Mouse (Mus musculus) c-Kit-positive CD71-positive TER-119-positive erythroid progenitor cells, embryonic 14.5 days (primary cell): ENCODE data around the gene Gpr35.

Source experiments
- DNase-seq: peaks from one replicate; pipeline ENCODE4 v3.0.0-alpha.2; 2013; ENCODE audit warnings: low spot score

Gene Gpr35

DNA sequence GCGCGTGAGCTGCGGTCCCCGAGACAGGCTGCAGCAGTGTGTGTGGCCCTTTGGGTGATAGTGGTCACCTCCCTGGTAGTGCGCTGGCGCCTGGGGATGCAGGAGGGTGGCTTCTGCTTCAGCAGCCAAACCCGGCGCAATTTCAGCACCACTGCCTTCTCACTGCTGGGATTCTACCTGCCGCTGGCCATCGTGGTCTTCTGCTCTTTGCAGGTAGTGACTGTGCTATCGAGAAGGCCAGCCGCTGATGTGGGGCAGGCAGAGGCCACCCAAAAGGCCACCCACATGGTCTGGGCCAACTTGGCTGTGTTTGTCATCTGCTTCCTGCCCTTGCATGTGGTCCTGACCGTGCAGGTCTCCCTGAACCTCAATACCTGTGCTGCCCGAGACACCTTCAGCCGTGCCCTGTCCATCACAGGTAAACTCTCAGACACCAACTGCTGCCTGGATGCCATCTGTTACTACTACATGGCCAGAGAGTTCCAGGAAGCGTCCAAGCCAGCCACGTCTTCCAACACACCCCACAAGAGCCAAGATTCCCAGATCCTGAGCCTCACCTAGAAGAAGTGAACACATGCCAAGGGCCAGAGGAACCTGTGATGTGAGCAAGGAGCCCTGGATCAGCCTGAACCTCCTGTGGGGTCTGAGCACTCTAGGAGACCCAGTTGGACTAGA, 32.4 kb downstream of the Gpr35 start:
- no peak for DNase-seq

DNA sequence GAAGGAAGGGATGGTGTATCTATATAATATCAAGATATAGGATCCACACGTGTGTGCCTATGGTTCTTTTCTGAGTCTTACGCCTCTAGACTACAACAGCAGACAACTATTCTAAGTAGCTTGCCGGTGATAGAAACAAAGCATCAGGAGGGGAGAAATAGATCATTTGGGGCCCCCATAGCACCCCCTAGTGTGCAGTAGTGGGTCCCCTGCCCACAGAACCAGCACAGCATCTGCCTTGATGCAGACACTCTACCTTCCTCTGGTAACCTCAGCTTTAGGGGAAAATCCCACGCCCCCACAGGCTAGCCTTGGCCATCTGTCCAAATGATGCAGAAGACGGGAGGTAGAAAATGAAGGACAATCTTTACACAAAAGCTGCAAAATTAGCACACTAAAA, 34.3 kb downstream of the Gpr35 start:
- DNase-seq = no peak

DNA sequence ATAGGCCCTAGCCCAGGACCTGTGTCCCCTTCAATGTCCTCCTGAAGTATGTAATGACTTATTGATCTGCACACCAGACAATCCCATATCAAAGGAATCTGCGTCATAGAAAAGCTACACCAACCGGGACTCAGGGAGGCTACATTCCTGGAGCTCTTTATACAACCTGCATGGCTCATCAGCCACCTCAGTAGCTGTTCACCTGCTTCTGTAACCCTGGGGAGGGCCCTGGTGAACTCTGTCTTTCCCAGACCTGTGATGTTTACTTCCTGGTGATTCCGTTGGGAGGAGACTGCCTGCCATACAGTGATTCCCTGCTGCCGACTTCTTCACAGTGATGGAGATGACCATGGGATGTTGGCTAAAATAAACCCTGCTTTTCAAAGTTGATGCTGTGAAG, 38.2 kb downstream of the Gpr35 start:
- DNase-seq = no peak

GRCm38 (mm10) chr1:92989891-92990290, 39.2 kb downstream of the Gpr35 start:
- no peak for DNase-seq

GRCm38 (mm10) chr1:92992214-92992855, 41.7 kb downstream of the Gpr35 start:
- no peak for DNase-seq

GRCm38 (mm10) chr1:92992880-92993279, 42.2 kb downstream of the Gpr35 start:
- DNase-seq = no peak

GRCm38 (mm10) chr1:93006061-93006460, 55.4 kb downstream of the Gpr35 start, which contains the start of gene Aqp12:
Aqp12 (plus strand) TSS chr1:93006334.
- no peak for DNase-seq

- DNase-seq = no peak
Observed at GRCm38 (mm10) chr1:93009196-93009595, 58.5 kb downstream of the Gpr35 start.

GRCm38 (mm10) chr1:93010731-93011130, 60.1 kb downstream of the Gpr35 start:
- no peak for DNase-seq

DNA sequence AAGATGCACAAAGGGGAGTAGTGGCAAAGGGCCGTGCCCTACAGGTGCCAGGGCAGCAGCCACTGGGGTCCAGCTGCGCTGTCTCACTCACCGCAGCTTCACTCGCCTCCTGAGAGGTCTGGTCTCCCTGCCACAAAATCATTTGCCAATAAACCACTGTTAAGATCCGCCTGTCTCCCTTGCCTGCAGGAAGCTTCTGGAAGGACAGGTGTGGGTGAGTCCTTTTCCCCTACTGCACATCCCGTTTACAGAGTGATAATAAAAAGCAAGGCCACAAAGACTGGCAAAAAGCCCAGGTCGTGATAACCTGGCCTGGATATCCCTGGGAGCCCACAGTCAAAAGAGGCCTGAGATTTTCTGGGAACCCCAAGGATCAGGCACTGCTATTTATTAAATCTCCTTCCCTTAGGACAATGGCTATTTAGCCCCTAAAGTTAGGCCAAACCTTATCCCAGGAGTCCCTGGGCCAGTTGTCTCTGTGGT, 61.5 kb downstream of the Gpr35 start:
- no peak for DNase-seq

DNA sequence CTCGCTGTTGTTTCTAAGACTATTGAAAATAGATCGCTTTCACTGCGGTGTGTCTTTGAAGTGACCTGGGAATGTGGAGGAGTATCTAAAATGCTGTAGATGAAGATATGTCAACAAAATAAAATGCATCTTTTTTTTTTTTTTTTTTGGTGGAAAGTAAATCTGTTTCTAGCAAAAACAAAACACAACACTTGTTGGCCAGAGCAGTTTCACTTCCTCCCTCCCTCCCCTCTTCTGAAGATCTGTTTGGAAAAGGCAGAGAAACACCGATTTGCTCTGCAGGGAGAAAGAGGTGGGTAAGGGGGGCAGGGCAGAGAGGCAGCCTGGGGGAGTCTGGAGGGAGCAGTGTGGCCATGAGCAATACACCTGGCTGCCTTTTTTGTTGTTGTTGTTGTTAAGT, 62.7 kb downstream of the Gpr35 start:
- DNase-seq = no peak

GRCm38 (mm10) chr1:93014460-93014859, 63.8 kb downstream of the Gpr35 start:
- DNase-seq = peak; percentile 43

- DNase-seq = no peak
Observed at GRCm38 (mm10) chr1:93015136-93015535, 64.5 kb downstream of the Gpr35 start.

GRCm38 (mm10) chr1:93018716-93019115, 68.1 kb downstream of the Gpr35 start:
- DNase-seq = no peak

- no peak for DNase-seq
Observed at GRCm38 (mm10) chr1:93020602-93021001, 69.9 kb downstream of the Gpr35 start.

- no peak for DNase-seq
Observed at GRCm38 (mm10) chr1:93026600-93026999, 75.9 kb downstream of the Gpr35 start.

- DNase-seq = no peak
Observed at GRCm38 (mm10) chr1:93029387-93029786, 78.7 kb downstream of the Gpr35 start.

- DNase-seq = no peak
Observed at GRCm38 (mm10) chr1:93030060-93030459, 79.4 kb downstream of the Gpr35 start.

DNA sequence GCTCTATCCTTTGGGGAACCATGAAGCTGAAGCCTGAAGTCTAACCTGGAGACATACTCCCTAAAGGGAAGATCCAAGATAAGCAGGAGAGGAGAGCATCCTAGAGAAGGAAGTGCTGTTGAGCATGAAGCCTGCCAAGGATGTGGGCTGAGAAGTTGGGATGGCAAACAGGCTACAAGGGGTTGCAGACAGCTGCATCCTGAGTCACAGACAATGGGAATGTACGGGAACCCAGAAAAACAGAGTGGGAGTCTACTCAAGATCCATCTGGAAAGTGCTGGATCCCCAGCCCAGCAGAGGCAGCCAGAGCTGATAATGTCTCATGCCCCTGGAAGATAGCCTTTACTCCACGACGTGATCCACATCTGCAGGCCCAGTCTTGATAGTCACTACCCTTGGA, 80.5 kb downstream of the Gpr35 start:
- no peak for DNase-seq

GRCm38 (mm10) chr1:93033989-93034388, 83.3 kb downstream of the Gpr35 start:
- DNase-seq = peak; percentile 48

- DNase-seq = no peak
Observed at GRCm38 (mm10) chr1:93035981-93036380, 85.3 kb downstream of the Gpr35 start.
